ENCODE assay signal across 8 mouse cellular contexts in the genomic region with DNA sequence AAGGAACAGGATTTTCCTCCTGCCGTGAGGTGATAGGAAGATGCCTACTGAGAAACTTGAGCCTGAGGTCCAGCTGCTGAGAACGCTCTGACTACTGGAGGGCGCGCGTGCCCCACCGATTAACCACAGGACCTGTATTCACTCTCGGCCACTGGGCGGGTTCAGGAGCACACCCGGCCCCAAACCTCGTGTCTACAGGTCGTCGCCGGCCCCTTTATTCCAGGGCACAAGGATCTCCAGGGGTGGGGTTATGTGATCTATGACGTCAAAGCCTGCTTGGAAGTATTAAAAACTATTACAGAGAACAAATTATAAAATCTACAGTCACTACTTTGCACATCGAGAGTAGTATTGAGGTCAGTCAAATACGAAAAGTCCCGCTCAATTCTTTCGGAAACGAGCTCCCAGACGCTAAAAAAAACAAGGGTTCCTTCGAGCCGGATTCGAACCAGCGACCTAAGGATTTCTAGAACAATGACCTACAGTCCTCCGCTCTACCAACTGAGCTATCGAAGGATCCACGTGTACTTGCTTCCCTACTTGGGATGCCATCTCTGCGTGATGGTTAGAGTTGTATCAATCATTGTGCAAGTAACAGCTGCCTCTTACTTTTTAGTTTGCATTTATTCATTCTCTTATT. TPM values are rescaled to one million over a fixed set of nuclear protein-coding genes. Genes with fewer than 3 reads are reported as not detected.
DNase-seq lines count a peak whose midpoint lies in the region; ATAC-seq lines count a peak whose summit lies in the region.

No protein-coding gene starts in this region.

- peak; percentile 74 for ATAC-seq in megakaryocyte progenitor cell, adult 5-6 weeks (replicated peaks; ENCODE audit: poor library complexity)

- intact Hi-C loops in left cerebral cortex, postnatal 10 days (cut with DNase I), result loop anchor here (2.0 to 10.0 kb wide), 3 partner anchors 86 to 1718 kb away; a partner anchor contains a TSS

- peak; percentile 96 to 99 for DNase-seq in adrenal gland, adult (ENCODE audit: inconsistent age in 2 of 2, low spot score in 1 of 2)
- DNase-seq in embryo, embryonic 10 days (ENCODE audit: low spot score), result peak; percentile 99
- peak; percentile 96 for DNase-seq in gastrocnemius, postnatal 10 days
- DNase-seq in induced T-regulatory cell, adult 2 months (ENCODE audit: low read depth), result peak; percentile 99
- DNase-seq in left cerebral cortex, postnatal 10 days (ENCODE audit: extremely low spot score in 1 of 2, low spot score in 2 of 2), result peak; percentile 95 to 96
- DNase-seq in right cerebral cortex, postnatal 10 days (ENCODE audit: low spot score in 2 of 2), result peak; percentile 95 to 96
- DNase-seq in urinary bladder, postnatal 14 days (ENCODE audit: low spot score), result peak; percentile 95

RNA-seq across cellular contexts. Expression of a gene that starts 9.0 kb away (rescaled TPM):
- total RNA-seq in gastrocnemius, postnatal 10 days (2021), result 1 to 10 TPM; 4.8 to 5.3 TPM
- 1 to 10 TPM; 6.3 to 6.5 TPM for total RNA-seq in left cerebral cortex, postnatal 10 days (2021)
- total RNA-seq in megakaryocyte progenitor cell, adult 5-6 weeks (2015), result 7.1 and 7.4 TPM in 2 replicates
- total RNA-seq in megakaryocyte progenitor cell, adult 5-6 weeks (2017), result 9.5 and 11.0 TPM in 2 replicates

RNA-seq across cellular contexts. Expression of a gene that starts 33.0 kb away (rescaled TPM):
- not detected for total RNA-seq in gastrocnemius, postnatal 10 days (2021)
- not detected for total RNA-seq in left cerebral cortex, postnatal 10 days (2021)
- not detected in 2 replicates for total RNA-seq in megakaryocyte progenitor cell, adult 5-6 weeks (2015)
- total RNA-seq in megakaryocyte progenitor cell, adult 5-6 weeks (2017), result not detected in 2 replicates

RNA-seq across cellular contexts. Expression of a gene that starts 56.0 kb away (rescaled TPM):
- under 1 TPM in 1 of 2 experiments, not detected in 1; 0.11 TPM for total RNA-seq in gastrocnemius, postnatal 10 days (2021)
- under 1 TPM; 0.75 to 0.88 TPM for total RNA-seq in left cerebral cortex, postnatal 10 days (2021)
- total RNA-seq in megakaryocyte progenitor cell, adult 5-6 weeks (2015), result not detected in 2 replicates
- total RNA-seq in megakaryocyte progenitor cell, adult 5-6 weeks (2017), result 0.17 TPM in 1 of 2 replicates, not detected in the other

Comparison
In these comparisons a context has a peak if more than half of its experiments do, and no peak if none do; other contexts are left out.
1. Peak in every context shown above with its lines: DNase-seq and ATAC-seq.